Mouse (Mus musculus) urinary bladder, adult 18-20 months (tissue): ENCODE results near the gene Clspn.

Source experiments
- DNase-seq, 2 experiments: peaks; one replicate each; pipeline ENCODE4 v3.0.0; 2022; ENCODE audit warnings: low spot score in 2 of 2, mixed read lengths in 2 of 2

Gene Clspn

DNA sequence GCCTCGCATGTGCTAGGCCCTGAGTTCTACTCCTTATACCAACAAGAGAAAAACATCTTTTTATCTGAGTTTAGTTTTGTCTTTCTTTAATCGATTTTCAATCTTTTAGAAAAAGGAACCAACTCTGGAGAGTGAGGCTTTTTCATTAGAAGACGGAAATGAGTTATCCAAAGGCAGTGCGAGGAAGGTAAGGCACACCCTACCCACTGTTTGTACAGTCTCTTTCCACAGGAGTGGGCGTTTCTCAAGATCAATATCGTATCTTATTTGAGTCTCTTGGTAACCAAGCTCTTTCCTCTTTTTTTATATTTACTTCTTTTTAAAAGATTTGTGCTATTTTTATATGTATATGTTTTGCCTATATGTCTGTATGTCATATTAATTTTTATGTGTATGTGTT, 7.1 kb downstream of the Clspn start:
- no peak for DNase-seq

DNA sequence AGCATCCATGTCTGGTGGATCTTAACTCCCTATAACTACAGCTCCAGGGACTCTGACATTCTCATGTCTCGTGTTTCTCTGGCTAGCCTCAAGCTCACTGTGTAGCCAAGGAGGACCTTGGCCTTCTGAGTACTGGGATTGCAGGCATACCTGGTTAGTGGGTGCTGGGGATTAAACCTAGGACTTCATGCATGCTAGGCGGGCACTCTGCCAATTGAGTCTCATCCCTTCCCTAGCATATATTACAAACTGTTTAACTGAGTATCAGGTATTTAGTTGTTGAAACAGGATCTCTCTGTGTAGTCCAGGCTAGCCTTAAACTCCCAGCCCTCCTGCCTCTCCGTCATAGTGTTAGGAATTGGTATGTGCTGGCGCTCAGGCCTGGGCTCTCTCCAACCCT, 10.5 kb downstream of the Clspn start:
- no peak for DNase-seq

- no peak for DNase-seq
These were observed 13.0 kb downstream of the Clspn start for GRCm38 (mm10) chr4:126569783-126570182.

DNA sequence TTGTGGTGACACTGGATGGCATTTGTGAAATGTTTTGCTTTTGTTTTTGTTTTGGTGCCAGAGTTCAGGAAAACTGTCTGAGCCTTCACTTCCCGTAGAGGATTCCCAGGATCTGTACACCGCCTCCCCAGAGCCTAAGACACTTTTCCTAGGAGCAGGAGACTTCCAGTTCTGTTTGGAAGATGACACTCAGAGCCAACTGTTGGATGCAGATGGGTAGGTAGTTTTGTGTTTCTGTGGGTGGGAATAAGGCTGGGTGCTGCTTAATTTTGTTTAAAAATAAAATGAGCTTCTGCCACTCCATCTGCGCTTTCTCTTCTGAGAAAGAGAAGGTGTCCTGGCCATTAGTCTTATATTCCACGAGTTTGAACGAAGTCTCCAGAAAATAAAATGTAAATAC, 19.5 kb downstream of the Clspn start:
- no peak for DNase-seq

DNA sequence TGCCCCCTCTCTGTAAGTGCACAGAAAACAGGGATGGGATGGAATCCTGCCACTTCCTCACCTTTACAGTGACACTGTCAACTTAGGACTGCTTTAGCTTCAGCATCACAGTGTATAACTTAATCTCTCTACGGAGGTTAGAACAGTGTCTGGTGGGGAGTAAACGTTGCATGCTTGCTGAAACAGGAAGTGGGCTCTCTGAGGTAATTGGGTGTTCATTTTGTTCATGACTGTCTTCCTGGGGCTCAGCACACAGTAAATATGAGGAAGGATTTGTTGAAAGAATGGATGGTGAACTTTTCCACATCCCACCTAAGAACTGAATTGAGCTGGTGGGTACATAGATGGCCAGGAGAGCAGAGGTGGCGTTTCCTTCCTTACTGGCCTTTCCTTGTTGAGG, 21.2 kb downstream of the Clspn start:
- no peak for DNase-seq

- no peak for DNase-seq
These were observed 22.3 kb downstream of the Clspn start for GRCm38 (mm10) chr4:126579077-126579476.

- no peak for DNase-seq
These were observed 29.0 kb downstream of the Clspn start for GRCm38 (mm10) chr4:126585739-126586138.

DNA sequence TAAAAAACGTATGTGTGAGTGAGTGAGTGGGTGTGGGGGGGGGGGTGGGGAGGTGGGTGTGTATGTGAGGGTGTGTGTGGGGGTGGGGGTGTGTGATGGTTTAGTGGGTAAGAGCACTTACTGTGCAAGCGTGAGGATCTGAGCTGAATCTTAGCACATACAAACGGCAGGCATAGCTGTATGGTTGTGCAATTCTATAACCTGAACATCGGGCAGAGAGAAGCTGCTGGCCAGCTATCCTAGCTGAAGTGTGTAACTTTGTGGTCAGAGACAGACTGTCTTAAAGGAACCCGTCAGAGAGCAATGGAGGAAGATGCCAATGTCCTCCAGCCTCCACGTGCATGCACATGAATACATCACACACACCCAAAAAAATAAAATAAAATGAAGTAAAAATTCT, 35.3 kb downstream of the Clspn start:
- DNase-seq, result no peak

GRCm38 (mm10) chr4:126599971-126600754, 43.4 kb downstream of the Clspn start:
- peak; percentile 5 to 45 for DNase-seq

GRCm38 (mm10) chr4:126601597-126602444, 45.1 kb downstream of the Clspn start:
- peak in 1 of 2 experiments; percentile 21 for DNase-seq

DNA sequence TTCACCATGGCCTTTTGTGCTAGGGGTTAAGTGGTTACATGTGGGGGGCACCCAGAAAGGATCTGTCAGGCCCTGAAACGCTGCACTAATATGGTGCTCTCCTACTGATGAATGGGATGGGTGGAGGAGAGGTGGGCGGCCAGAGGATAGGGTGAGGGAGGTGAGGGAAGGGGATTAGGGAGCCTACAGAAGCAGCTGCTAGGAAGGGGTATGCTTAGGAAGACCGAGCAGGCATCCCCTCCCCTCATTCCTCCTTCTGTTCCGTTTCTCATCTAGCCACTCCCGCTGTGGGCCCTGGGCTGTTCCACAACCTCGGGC, 45.7 kb downstream of the Clspn start:
- DNase-seq, result no peak

- no peak for DNase-seq
These were observed 47.4 kb downstream of the Clspn start for GRCm38 (mm10) chr4:126604141-126604540.

- no peak for DNase-seq
These were observed 49.0 kb downstream of the Clspn start for GRCm38 (mm10) chr4:126605751-126606150.

GRCm38 (mm10) chr4:126609606-126610181, 53.0 kb downstream of the Clspn start, which contains the start of gene 5730409E04Rik:
5730409E04Rik (plus strand) TSS chr4:126609818.
- peak; percentile 64 to 76 for DNase-seq

DNA sequence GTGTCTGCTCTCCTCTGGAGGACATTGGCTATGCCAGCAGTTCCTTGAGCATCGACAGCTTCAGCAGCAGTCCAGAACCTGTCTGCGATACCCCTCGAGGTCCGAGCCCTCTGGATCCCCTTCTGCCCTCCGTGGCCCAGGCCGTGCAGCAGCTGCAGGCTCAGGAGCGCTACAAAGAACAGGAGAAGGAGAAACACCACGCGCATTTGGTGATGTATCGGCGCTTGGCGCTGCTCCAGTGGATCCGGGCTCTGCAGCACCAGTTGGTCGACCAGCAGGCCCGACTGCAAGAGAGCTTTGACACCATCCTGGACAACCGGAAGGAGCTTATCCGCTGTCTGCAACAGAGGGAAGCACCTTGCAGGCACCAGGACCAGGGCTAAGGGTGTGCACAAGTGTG, 55.3 kb downstream of the Clspn start:
- DNase-seq, result no peak

GRCm38 (mm10) chr4:126616312-126616711, 59.6 kb downstream of the Clspn start:
- DNase-seq, result no peak

- no peak for DNase-seq
These were observed 63.1 kb downstream of the Clspn start for GRCm38 (mm10) chr4:126619691-126620330.

DNA sequence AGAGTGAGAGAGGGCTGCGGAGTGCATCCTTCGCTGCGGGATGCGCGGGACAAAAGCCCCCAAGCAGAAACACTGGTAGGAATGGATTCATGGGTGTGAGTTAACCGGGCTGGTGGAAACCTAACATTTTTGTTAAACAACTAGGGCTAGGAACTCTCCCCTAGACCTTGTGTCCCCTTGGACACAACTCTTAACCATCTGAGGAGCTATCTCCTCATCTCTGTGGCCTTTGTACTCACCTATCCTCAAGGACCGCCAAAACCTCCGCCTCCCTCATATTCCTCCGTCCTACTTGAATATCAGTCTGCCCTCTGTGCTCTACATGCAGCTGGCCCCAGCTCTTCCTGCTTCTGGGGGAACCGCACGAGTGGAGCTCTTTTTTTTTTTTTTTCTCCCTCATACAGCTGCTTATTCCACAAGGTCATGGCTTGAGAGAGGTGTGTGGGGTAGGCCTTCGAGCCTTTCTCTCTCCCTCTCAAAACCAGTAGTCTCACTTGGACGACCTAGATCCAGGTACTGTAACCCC, 63.7 kb downstream of the Clspn start:
- DNase-seq, result no peak

DNA sequence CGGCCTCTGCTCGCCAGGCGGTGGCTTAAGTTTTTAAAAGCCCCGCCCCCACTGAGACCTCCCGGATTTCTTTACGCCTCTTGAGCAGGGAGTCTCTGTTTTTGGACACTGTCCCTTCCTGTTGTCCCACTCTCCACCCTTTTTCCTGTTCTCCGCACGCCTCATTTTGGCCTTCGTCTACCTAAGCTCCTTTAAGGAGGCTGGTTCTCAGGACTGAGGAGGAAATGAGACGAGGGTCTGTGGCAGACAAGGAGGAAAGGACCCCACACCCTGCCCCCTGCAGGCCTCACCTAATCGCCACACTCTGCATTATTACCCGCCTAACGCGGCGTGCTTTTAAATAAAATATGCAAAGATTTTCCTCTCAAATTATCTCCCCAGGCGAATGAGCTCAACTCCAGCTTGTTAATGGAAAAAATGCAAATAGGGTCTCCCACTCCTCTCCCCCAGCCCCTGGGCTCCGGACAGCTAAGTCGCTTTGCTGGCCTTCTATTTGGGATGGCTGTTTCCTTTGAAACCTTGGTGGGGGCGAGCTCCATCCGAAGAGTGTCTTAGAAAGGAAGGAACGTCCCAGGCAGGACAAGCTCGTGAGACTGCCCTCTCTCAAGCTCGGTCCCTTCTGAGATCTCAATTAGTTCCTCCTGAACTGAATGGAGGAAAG, 70.4 kb downstream of the Clspn start:
- no peak for DNase-seq

- no peak for DNase-seq
These were observed 75.2 kb downstream of the Clspn start for GRCm38 (mm10) chr4:126631922-126632321.

- DNase-seq, result no peak
These were observed 75.9 kb downstream of the Clspn start for GRCm38 (mm10) chr4:126632668-126633067.
